Mouse (Mus musculus) limb, embryonic 15.5 days (tissue): ENCODE data around the gene Ccdc47. TPM values are rescaled to one million over a fixed set of nuclear protein-coding genes. Genes with fewer than 3 reads are reported as not detected.

ENCODE experiments used
- ATAC-seq: fragments of 200-750 bp; cut with Nextera tagmentation; 2 replicates; pipeline ENCODE4 v1.8.0; 2017; ENCODE audit warnings: low read depth, moderate TSS enrichment; ENCODE audit not compliant: insufficient number of reproducible peaks, low FRiP score, low TSS enrichment
- H3K27ac ChIP-seq: fragments of 300-500 bp; sonication (generic); 2 replicates; pipeline ENCODE4 v1.5.1; 2015; ENCODE audit warnings: moderate library complexity, mild to moderate bottlenecking, inconsistent platforms
- H3K27me3 ChIP-seq: fragments of 300-500 bp; sonication (generic); 2 replicates; pipeline ENCODE4 v1.6.1; 2015; ENCODE audit warnings: inconsistent platforms
- H3K36me3 ChIP-seq: fragments of 300-500 bp; sonication (generic); 2 replicates; pipeline ENCODE4 v1.6.1; 2015; ENCODE audit warnings: inconsistent platforms
- H3K4me1 ChIP-seq: fragments of 300-500 bp; sonication (generic); 2 replicates; pipeline ENCODE4 v1.6.1; 2015; ENCODE audit warnings: inconsistent platforms
- H3K4me2 ChIP-seq: fragments of 300-500 bp; sonication (generic); 2 replicates; pipeline ENCODE4 v1.6.1; 2015; ENCODE audit warnings: mild to moderate bottlenecking, inconsistent platforms
- H3K4me3 ChIP-seq: fragments of 300-500 bp; sonication (generic); 2 replicates; pipeline ENCODE4 v1.5.1; 2015; ENCODE audit warnings: mild to moderate bottlenecking, inconsistent platforms
- H3K9ac ChIP-seq: fragments of 300-500 bp; sonication (generic); 2 replicates; pipeline ENCODE4 v1.6.1; 2015; ENCODE audit warnings: inconsistent platforms
- H3K9me3 ChIP-seq: fragments of 300-500 bp; sonication (generic); 2 replicates; pipeline ENCODE4 v1.6.1; 2016; ENCODE audit warnings: inconsistent platforms
- WGBS: fragments of 180-500 bp; shearing (Covaris S2); methylation state at CpG from one replicate; pipeline ENCODE4 v1.1.7; 2015; 5-methylcytosine and 5-hydroxymethylcytosine counted together
- polyA plus RNA-seq: library from polyadenylated mRNA; unstranded; fragments of >200 nt; fragmentation: Nextera tagmentation; extraction: Ambion mirVana; gene quantifications from 2 replicates; pipeline ENCODE4 v1.2.1, GENCODE M21; 2015

The Ccdc47 gene
- 83.6 and 89.9 TPM in 2 replicates for polyA plus RNA-seq

DNA sequence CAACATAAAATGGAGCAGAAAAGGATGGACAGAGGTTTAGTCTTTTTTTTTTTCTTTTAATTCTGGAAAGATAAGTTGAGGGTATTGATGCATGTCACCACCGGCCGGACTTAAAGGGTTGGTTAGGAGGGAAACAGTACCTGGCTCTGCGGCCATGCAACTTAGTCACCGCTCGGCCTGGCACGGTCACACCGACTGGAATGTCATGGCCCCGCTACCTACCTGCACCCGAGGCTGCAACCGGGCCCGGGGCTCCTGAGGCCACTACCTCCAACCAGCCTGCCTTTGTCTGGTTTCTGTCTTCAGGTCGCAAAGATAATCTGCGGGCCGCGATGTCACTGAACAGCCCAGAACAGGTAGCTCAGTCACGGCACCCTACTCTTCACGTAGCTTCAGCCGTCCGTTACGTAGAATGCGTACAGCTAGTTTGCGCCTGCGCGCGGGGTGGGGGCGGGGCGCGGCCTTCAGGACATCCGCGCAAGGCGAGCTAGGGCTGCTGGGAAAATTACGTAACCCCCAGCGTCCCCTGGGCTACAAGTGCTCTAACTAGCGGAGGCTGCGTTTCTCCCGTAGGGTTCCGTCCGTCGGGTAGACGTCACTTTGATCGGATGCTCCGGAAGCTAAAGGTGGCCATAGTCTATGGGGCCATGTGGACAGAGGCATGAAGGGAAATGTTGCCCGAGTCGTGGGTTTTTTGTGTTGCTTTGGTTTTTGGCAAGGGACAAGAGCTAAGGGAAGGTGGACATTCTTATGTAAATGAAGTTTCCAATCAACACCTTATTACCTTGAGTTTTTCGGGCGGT lies at the start of gene Ccdc47:
Ccdc47 (minus strand) TSS at position 418 of the 803 bp plus-strand sequence.
- Histone ChIP-seq H3K9ac (peak within 1 kb of the TSS; percentile 98), H3K27ac (peak within 1 kb of the TSS; percentile 99), H3K9me3 (no peaks in the 10 kb centered on the region), H3K36me3 (peaks cover 23% of the 10 kb centered on the region), H3K4me3 (peak within 1 kb of the TSS; percentile 99), H3K4me2 (peak within 1 kb of the TSS; percentile 53), H3K4me1 (peaks cover 23% of the 10 kb centered on the region), H3K27me3 (no peaks in the 10 kb centered on the region)
- under 1% methylated on average over 46 of the region's 46 CpGs for WGBS
- peak; percentile 98 for ATAC-seq

DNA sequence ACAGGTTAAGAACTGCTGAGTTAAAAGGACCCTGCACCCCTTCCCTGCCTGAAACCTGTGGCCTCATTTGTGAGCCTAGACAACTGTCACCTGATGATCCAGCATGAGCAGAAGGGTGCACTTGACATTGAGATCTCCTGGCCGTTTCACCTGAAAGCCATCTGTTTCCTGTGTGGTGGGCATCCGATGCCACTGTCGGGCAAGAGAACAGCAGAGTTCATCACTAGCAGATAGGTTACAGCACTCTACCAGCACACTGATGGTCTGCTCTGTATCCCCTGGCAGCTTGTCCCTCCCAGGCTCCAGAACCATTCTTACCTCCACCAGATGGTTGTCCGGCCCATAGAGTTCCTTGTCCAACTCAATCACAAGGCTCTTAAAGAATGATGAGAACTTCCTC lies 49.4 kb upstream of the Ccdc47 start:
- H3K4me2 ChIP-seq = no peak overlapping the region
- ATAC-seq = no peak
- 85% methylated on average over 4 of the region's 4 CpGs for WGBS
- no peaks in the 10 kb centered on the region for H3K27me3 ChIP-seq
- H3K4me1 ChIP-seq = peaks cover 35% of the 10 kb centered on the region
- no peak overlapping the region for H3K4me3 ChIP-seq
- H3K27ac ChIP-seq = no peak overlapping the region
- no peaks in the 10 kb centered on the region for H3K9me3 ChIP-seq
- peaks cover 71% of the 10 kb centered on the region for H3K36me3 ChIP-seq
- H3K9ac ChIP-seq = no peak overlapping the region

DNA sequence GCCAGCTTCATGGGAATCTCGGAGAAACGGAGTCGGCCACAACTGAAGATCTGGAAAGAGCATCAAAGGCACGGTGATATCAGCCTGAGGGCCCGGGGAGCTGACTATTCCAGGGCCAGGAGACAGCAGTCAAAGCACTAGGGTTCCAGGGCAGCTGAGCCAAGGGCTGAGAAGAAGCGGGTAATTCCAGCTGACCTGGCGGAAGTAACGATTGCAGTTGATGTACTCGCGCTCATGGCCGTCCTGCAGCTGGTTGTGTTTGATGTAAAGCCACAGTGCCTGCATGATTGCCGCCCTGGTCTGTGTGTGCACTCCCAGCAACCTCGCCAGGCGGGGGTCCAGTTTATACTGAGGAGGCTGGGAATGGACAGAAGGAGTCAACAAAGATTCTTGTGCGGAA lies 48.8 kb upstream of the Ccdc47 start:
- peaks cover 70% of the 10 kb centered on the region for H3K36me3 ChIP-seq
- no peak overlapping the region for H3K4me2 ChIP-seq
- no peak for ATAC-seq
- peaks cover 29% of the 10 kb centered on the region for H3K4me1 ChIP-seq
- no peak overlapping the region for H3K27ac ChIP-seq
- no peaks in the 10 kb centered on the region for H3K27me3 ChIP-seq
- no peak overlapping the region for H3K9ac ChIP-seq
- H3K4me3 ChIP-seq = no peak overlapping the region
- 90% methylated on average over 15 of the region's 15 CpGs for WGBS
- no peaks in the 10 kb centered on the region for H3K9me3 ChIP-seq

DNA sequence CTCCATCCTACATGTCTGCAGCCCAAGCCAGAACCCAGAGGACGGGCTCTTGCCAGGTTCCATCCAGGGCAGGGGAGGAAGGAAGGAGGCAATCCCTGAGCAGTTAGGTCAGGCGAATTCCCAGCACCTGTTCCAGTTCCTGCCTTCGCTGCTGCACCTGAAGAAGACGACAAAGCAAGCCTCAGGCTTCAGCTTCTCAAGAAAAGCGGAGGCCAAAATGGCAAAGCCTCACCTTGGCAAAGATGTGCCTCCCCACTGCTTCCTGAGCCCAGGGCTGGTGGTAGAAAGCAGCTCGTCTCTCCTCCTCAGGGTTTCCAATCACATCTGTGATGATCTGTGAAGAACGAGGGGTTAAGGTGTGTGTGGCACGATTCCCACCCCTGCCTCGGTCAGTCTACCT lies 47.8 kb upstream of the Ccdc47 start:
- no peaks in the 10 kb centered on the region for H3K9me3 ChIP-seq
- no peak overlapping the region for H3K4me3 ChIP-seq
- no peak for ATAC-seq
- no peak overlapping the region for H3K9ac ChIP-seq
- H3K4me2 ChIP-seq = no peak overlapping the region
- H3K36me3 ChIP-seq = peaks cover 75% of the 10 kb centered on the region
- H3K27me3 ChIP-seq = no peaks in the 10 kb centered on the region
- H3K4me1 ChIP-seq = peaks cover 22% of the 10 kb centered on the region
- H3K27ac ChIP-seq = no peak overlapping the region
- 82% methylated on average over 9 of the region's 9 CpGs for WGBS

DNA sequence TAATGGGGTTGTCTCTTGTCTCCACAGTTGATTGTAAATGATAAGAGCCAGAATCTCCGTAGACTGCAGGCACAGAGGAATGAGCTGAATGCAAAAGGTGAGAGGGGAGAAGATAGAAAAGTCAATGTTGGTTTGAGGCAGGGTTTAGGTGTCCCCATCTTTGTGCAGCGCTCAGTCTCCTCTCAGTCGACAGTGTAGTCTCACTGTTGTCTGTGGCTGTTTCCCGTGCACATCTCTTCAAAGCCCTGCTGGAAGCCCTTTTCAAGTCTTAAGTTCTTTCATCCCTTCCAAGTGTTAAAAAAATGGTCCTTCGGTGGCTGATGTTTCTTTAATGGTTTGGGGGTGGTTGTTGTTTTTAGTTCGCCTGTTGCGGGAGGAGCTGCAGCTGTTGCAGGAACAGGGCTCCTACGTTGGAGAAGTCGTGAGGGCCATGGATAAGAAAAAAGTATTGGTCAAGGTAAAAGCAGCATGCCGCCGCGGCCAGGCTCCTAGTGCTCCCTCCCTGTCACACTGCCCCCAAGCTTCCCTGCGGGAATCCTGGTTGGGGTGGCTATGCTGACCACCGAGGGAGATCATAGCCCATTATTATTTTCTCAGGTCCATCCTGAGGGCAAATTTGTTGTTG lies 44.8 kb upstream of the Ccdc47 start:
- H3K9ac ChIP-seq = no peak overlapping the region
- no peak for ATAC-seq
- H3K4me2 ChIP-seq = no peak overlapping the region
- peaks cover 75% of the 10 kb centered on the region for H3K36me3 ChIP-seq
- no peaks in the 10 kb centered on the region for H3K9me3 ChIP-seq
- H3K4me1 ChIP-seq = peaks cover 11% of the 10 kb centered on the region
- no peak overlapping the region for H3K27ac ChIP-seq
- WGBS = 78% methylated on average over 14 of the region's 14 CpGs
- no peaks in the 10 kb centered on the region for H3K27me3 ChIP-seq
- no peak overlapping the region for H3K4me3 ChIP-seq

DNA sequence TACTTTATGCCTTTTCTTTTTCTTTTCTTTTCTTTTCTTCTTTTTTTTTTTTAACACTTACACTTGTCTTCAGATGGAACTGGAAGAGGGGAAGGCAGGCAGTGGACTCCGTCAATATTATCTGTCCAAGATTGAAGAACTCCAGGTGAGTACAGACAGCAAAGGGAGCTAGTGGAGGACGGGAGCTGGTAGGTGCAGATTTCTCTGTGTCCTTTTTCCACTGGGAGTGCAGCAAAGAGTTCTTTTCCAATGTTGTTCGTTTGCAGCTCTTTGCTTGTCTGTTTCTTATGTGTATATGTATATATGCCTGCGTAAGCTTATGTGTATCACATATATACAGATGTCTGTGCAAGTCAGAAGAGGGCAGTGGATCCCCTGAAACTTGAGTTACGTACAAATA lies 40.6 kb upstream of the Ccdc47 start:
- 63% methylated on average over 5 of the region's 5 CpGs for WGBS
- Histone ChIP-seq H3K9me3 (no peaks in the 10 kb centered on the region), H3K36me3 (peaks cover 56% of the 10 kb centered on the region), H3K4me2 (peak overlapping the region; percentile 77), H3K4me1 (peaks cover 19% of the 10 kb centered on the region), H3K27ac (no peak overlapping the region), H3K9ac (peak overlapping the region; percentile 76; the same call in 1 of the 2 replicates), H3K4me3 (peak overlapping the region; percentile 84), H3K27me3 (no peaks in the 10 kb centered on the region)
- no peak for ATAC-seq

DNA sequence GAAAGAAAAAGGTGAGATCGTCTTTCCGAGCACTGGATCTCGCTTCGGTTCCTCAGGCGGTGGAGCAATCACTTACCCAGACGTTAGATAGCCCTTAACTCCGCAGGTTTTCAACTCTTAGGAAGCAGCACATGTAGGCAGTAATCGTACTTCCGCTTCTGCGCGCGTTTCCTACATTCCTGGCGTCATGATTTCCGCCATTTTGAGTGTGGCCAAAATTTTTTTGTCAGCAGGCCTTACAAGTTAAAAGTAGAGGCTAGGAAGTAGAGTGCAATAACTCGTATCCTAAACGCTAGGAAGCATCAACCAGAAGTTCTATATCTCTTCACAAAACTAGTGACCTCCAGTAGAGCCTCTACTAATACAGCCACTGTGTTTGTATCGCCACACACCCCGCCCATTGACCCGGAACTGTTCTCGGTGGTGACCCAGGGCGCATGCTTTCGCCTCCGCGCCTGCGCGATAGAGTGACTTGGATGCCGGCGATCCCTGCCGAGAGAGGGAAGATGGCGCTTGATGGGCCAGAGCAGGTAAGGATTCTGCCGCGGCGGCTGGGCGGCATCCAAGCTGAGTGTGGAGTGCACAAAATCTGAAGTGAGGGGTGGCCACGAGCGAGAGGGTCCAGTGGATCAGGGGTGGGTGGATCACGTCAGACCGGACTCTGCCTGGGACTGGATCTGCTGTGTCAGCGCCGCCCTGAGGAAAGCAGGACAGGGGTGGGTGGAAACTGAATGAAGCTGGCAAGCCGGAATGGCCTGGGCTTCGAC lies 39.7 kb upstream of the Ccdc47 start, which contains the start of the genes Ftsj3 and Psmc5:
Ftsj3 (minus strand) TSS at position 395 of the 767 bp plus-strand sequence.
Psmc5 (plus strand) TSS at position 470 of the 767 bp plus-strand sequence.
- H3K27me3 ChIP-seq = no peaks in the 10 kb centered on the region
- H3K9me3 ChIP-seq = no peaks in the 10 kb centered on the region
- ATAC-seq = peak; percentile 94
- H3K4me3 ChIP-seq = peak within 1 kb of the TSS; percentile 84
- peaks cover 56% of the 10 kb centered on the region for H3K36me3 ChIP-seq
- H3K27ac ChIP-seq = peak within 1 kb of the TSS; percentile 83
- peak within 1 kb of the TSS; percentile 76 for H3K9ac ChIP-seq
- peak within 1 kb of the TSS; percentile 77 for H3K4me2 ChIP-seq
- WGBS = under 1% methylated on average over 42 of the region's 42 CpGs
- peaks cover 19% of the 10 kb centered on the region for H3K4me1 ChIP-seq

DNA sequence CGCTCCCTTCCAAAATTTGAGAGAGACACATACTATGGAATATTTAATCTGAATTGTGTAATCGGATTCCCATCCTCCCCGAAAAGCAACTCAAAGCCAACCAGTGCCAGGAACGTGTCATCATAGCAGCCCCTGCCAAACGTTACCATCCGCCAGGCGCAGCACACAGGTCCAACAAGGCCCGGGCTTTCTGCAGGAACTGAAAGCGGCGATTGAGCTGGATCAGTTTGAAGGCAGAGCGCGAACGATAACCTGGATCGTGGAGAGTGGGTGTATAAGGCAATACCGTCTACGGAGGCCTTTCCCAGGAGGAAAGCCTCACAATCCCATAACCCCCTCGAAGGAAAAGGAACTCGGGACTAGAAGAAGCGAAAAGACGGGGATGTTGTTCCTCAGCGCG lies 39.0 kb upstream of the Ccdc47 start:
- peak overlapping the region; percentile 84 for H3K4me3 ChIP-seq
- no peaks in the 10 kb centered on the region for H3K27me3 ChIP-seq
- peak overlapping the region; percentile 61 for H3K9ac ChIP-seq
- H3K36me3 ChIP-seq = peaks cover 58% of the 10 kb centered on the region
- peaks cover 19% of the 10 kb centered on the region for H3K4me1 ChIP-seq
- peak overlapping the region; percentile 83 for H3K27ac ChIP-seq
- WGBS = 3% methylated on average over 22 of the region's 22 CpGs
- H3K9me3 ChIP-seq = no peaks in the 10 kb centered on the region
- no peak for ATAC-seq
- peak overlapping the region; percentile 77 for H3K4me2 ChIP-seq

DNA sequence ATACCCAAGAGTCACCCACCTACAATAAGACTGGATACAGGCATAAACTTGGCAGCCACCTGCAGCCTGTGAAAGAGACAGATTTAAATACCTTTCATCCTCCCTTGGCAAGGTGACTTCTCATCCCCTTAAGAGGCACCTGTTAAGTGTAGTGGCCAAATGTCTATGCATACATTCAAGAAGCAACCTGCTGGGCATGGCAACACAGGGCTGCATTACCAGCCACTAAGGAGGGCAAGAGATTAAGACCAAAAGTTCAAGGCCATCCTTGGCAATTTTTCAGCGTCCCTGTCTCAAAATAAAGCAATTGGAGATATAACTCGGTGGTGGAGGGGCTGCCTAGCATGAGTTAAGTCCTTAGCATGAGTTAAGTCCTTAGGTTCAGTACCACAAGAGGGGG lies 38.6 kb upstream of the Ccdc47 start:
- H3K4me3 ChIP-seq = peak overlapping the region; percentile 84
- H3K4me1 ChIP-seq = peaks cover 19% of the 10 kb centered on the region
- WGBS = 22% methylated on average over 2 of the region's 2 CpGs
- no peaks in the 10 kb centered on the region for H3K27me3 ChIP-seq
- peak overlapping the region; percentile 83; the same call in 1 of the 2 replicates for H3K27ac ChIP-seq
- peak overlapping the region; percentile 61; the same call in 1 of the 2 replicates for H3K9ac ChIP-seq
- H3K36me3 ChIP-seq = peaks cover 63% of the 10 kb centered on the region
- ATAC-seq = no peak
- peak overlapping the region; percentile 77 for H3K4me2 ChIP-seq
- H3K9me3 ChIP-seq = no peaks in the 10 kb centered on the region

DNA sequence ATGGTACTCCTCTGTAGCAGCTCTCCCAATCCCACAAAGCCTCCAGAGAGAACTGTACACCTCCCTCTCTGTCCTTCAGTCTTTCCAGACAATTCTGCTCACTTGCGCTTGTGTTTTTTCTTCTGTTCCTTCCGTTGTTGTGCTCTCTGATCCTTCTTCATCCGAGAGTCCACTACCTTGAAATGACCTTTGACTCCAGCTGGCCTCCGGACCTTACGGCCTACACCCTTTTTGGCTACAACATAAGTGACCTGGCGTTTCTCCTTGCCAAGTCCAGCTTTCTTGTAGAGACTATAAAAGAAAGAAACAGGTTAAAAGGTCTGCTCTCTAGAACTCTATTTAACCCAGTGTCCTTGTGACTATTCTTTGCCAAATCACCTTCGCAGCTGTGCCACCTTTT lies 33.2 kb upstream of the Ccdc47 start:
- Histone ChIP-seq H3K9ac (no peak overlapping the region), H3K4me2 (no peak overlapping the region), H3K27me3 (no peaks in the 10 kb centered on the region), H3K36me3 (peaks cover 94% of the 10 kb centered on the region), H3K27ac (no peak overlapping the region), H3K4me1 (no peaks in the 10 kb centered on the region), H3K9me3 (no peaks in the 10 kb centered on the region), H3K4me3 (no peak overlapping the region)
- WGBS = 88% methylated on average over 7 of the region's 7 CpGs
- ATAC-seq = no peak

DNA sequence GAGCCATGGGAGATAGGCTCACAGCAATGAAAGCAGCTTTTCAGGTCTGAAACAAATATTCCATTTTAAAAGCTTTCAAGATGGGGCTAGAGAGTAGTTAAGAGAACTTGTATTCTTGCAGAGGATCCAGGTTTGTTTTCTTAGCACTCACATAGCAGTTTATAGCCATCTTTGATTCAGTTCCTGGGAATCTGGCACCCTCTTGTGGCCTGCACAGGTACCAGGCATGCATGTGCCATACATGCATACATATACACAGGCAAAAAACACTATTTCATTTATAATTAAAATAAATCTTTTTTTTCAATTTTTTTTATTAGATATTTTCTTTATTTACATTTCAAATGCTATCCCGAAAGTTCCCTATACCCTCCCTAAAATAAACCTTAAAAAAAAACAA lies 30.7 kb upstream of the Ccdc47 start:
- Histone ChIP-seq H3K4me1 (no peaks in the 10 kb centered on the region), H3K27me3 (no peaks in the 10 kb centered on the region), H3K27ac (no peak overlapping the region), H3K9ac (no peak overlapping the region), H3K4me2 (no peak overlapping the region), H3K36me3 (peaks cover 96% of the 10 kb centered on the region), H3K4me3 (no peak overlapping the region), H3K9me3 (no peaks in the 10 kb centered on the region)
- WGBS = 100% methylated on average over 1 of the region's 1 CpGs
- no peak for ATAC-seq
